Mouse (Mus musculus): ENCODE results near the gene Bank1.

The Bank1 gene

GRCm38 (mm10) chr3:136252820-136253219 lies 73.0 kb downstream of the Bank1 start:
- no peak for DNase-seq (ENCODE audit: low spot score)

- no peak for DNase-seq (ENCODE audit: low spot score)
Measured at GRCm38 (mm10) chr3:136251578-136251977, 74.3 kb downstream of the Bank1 start.

- DNase-seq (ENCODE audit: low spot score) = no peak
Measured at GRCm38 (mm10) chr3:136247331-136247730, 78.5 kb downstream of the Bank1 start.

- no peak for DNase-seq (ENCODE audit: low spot score)
Measured at GRCm38 (mm10) chr3:136244931-136245330, 80.9 kb downstream of the Bank1 start.

GRCm38 (mm10) chr3:136238790-136239189 lies 87.1 kb downstream of the Bank1 start:
- no peak for DNase-seq (ENCODE audit: low spot score)

GRCm38 (mm10) chr3:136233507-136233906 lies 92.4 kb downstream of the Bank1 start:
- DNase-seq (ENCODE audit: low spot score) = no peak

GRCm38 (mm10) chr3:136230602-136231151 lies 95.2 kb downstream of the Bank1 start:
- DNase-seq (ENCODE audit: low spot score) = no peak

- DNase-seq (ENCODE audit: low spot score) = no peak
Measured at GRCm38 (mm10) chr3:136189661-136190228, 136.1 kb downstream of the Bank1 start.

- no peak for DNase-seq (ENCODE audit: low spot score)
Measured at GRCm38 (mm10) chr3:136186548-136187113, 139.2 kb downstream of the Bank1 start.

- DNase-seq (ENCODE audit: low spot score) = no peak
Measured at GRCm38 (mm10) chr3:136171631-136172030, 154.2 kb downstream of the Bank1 start.

GRCm38 (mm10) chr3:136168071-136168470 lies 157.8 kb downstream of the Bank1 start:
- no peak for DNase-seq (ENCODE audit: low spot score)

GRCm38 (mm10) chr3:136166671-136167070 lies 159.2 kb downstream of the Bank1 start:
- no peak for DNase-seq (ENCODE audit: low spot score)

GRCm38 (mm10) chr3:136166033-136166361 lies 159.9 kb downstream of the Bank1 start:
- DNase-seq (ENCODE audit: low spot score) = no peak

- no peak for DNase-seq (ENCODE audit: low spot score)
Measured at GRCm38 (mm10) chr3:136165167-136166032, 160.5 kb downstream of the Bank1 start.

GRCm38 (mm10) chr3:136158059-136158458 lies 167.8 kb downstream of the Bank1 start:
- no peak for DNase-seq (ENCODE audit: low spot score)

- no peak for DNase-seq (ENCODE audit: low spot score)
Measured at GRCm38 (mm10) chr3:136155555-136155954, 170.3 kb downstream of the Bank1 start.

- no peak for DNase-seq (ENCODE audit: low spot score)
Measured at GRCm38 (mm10) chr3:136150886-136151285, 175.0 kb downstream of the Bank1 start.

GRCm38 (mm10) chr3:136147166-136147565 lies 178.7 kb downstream of the Bank1 start:
- DNase-seq (ENCODE audit: low spot score) = no peak

- DNase-seq (ENCODE audit: low spot score) = no peak
Measured at GRCm38 (mm10) chr3:136132013-136132412, 193.9 kb downstream of the Bank1 start.

GRCm38 (mm10) chr3:136115478-136116215 lies 210.2 kb downstream of the Bank1 start:
- DNase-seq (ENCODE audit: low spot score) = no peak

GRCm38 (mm10) chr3:136109411-136110139 lies 216.3 kb downstream of the Bank1 start:
- DNase-seq (ENCODE audit: low spot score) = no peak

GRCm38 (mm10) chr3:136106452-136106851 lies 219.4 kb downstream of the Bank1 start:
- DNase-seq (ENCODE audit: low spot score) = no peak

All from ovary, postnatal 14 days (tissue).